Mouse (Mus musculus): ENCODE data around the gene 6030498E09Rik.

Gene 6030498E09Rik

DNA sequence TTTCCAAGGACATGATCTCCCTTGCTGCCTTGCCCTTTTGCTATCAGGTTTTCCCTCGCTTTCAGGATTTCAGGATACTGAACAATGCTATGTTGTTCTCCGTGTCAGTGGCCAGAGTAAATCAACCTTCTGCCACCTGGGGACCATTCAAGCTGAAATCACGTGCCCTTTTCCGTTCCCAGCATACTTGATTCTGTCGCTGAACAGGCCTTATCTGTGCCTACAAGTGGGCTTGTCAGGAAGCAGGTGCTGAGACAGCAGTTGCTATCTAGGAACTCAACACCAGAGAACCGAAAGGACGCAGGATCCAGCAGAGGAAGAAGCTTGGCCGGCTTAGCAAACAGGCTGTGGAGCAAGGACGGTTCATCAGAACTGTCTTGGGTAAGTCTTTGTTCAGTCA lies at the start of gene 6030498E09Rik:
6030498E09Rik (plus strand) TSS at position 194 of the 400 bp plus-strand sequence.
- no peak for DNase-seq (ENCODE audit: low spot score)

DNA sequence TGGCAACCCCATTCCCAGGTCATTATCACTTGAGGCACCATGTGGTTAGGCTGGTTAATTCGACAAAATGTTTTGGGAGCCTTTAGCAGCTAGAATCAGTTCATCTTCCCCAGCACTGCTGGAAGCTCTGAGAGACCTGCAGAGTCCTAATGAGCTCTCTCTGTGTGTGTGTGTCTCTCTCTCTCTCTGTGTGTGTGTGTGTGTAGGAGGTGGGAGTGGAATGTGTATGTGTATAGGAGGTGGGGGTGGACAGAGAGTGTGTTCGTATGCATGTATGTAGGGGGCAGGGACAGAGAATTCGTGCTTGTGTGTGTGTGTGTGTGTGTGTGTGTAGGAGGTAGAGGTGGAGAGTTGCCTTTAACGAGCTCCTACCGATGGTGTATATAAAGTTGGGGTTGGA lies 42.4 kb upstream of the 6030498E09Rik start:
- DNase-seq (ENCODE audit: low spot score) = no peak

DNA sequence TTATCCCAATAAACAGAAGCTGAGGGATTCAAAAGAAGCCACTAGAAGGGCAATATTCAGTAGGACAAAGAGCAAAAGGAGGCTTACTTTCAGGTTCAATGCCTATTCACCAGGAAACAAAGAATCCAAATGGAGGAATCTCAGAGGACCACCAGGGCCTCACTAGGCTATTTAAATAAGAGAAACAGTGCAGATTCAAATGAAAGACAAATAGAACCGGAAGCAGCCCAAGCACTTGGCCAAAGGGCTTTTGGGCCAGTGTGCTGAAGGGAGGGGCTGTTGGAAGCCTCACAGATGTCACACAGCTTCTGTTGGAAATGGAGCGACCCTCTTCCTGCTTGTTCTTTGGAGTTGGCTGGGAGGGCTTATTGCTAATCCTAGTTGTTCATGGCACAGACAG lies 41.8 kb upstream of the 6030498E09Rik start:
- no peak for DNase-seq (ENCODE audit: low spot score)

DNA sequence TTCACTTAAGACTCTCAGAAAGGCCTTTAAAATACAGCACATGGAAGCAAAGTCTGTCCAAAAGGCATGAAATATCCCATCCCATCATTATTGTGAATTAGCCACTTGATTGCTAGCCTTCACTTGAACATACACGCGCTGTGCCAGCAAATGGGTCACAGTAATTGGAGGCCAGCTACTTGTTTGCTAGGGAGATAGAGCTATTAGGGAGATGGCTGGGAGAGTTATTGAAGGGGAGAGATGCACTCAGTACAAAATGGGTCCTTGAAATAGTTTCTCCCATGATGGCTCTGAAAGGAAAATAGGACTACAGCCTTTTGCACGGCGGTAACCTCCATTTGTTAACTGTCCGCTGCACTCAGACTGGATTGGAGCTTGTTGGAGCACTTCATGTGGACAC lies 38.8 kb upstream of the 6030498E09Rik start:
- no peak for DNase-seq (ENCODE audit: low spot score)

DNA sequence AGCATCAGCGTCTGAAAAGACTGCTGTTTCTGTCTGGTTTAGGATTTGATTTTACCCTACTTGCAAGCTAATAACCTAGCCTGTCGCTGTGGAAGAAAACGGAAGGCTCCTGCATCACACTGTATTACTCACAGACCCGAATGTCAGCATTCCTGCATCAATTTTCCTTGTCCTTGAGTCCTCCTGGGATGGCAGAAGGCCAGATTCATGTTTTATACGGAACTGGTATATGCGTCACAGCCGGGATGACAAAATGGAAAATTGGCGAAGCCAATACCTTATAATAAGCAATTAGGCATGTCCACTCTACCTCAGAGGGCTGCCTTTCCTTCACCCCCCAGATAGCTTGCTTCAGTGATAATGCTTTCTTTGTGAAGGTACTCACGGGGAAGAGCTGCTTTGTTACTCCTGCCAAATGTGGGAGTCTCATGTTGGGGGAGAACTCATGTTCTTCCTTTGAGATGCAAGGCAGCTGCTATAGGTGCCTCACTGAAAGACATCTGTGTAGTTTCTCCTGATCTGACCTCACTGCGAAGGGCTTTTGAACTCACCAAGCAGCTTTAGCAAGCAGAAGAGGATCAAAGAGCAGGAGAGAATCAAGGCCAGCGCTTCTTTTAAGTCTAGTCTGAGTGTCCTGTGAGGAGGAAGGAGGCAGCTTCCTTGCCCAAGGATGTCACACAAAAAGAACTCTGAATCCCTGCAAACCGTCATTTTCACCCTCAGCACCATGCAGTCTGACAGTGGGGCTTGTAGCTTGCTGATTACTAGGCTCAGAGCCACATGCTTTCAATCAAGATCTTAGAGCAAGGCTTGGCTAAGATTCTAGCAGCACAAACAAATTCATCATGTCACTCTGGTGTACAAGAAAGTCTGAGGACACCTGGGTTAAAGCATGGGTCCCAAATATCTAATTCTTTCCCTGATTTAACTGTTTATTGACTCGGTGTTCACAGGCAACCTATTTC lies 37.3 kb upstream of the 6030498E09Rik start:
- no peak for DNase-seq (ENCODE audit: low spot score)

DNA sequence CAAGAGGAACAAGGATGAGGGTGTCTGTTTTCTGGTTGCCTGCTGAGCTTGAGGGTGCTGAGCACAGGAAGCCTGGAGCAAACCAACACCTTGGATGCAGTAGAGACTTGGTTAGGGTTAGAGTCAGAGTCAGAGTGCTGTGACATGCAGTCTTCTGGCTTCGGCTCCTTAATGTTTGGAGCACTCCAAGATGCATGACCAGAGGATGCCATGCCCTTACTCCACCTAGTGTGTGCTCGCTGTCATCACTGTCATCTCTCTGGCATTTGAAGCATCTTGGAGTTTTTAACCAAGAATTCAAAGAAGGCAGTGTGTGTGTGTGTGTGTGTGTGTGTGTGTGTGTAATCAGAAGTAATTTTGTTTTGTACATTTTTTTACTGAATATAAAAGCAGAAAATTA lies 1.0 kb upstream of the 6030498E09Rik start:
- no peak for DNase-seq (ENCODE audit: low spot score)

DNA sequence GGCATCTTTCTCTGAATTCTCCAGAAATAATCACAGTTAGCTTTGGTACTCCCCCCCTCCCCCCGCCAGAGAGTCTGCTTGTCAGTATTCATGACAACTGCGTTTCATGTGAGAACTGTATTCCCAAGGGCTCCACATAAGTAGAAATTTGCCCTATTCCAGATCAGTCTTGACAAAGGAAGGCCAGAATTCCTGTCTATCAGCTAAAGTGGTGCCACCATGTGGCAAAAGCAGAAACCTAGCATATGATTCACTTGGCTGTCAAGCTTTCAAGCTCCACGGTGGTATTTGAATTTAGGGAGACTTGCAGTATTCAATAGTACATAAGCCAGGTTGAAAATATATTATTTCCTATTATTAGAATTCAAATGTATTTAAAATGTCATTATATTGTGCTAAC lies 585 bp upstream of the 6030498E09Rik start:
- DNase-seq (ENCODE audit: low spot score) = peak; percentile 9

DNA sequence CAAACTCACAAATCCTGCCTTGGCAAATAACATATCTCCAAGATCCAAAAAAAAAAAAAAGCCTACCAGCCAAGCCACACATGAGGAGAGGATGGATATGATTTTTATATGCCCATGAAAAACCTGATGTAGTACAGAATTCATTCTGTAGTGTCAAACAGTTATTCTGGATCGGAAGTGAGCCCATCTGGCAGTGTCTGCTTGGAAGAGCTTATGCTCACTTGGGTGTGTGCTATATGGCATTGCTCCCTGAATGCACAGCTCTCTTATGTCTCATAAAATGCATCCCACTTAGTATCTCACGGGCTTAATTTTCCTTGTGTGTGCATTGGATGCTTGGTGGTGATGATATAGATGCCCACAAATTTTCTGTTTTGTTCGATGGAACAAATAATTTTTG lies 21.9 kb downstream of the 6030498E09Rik start:
- no peak for DNase-seq (ENCODE audit: low spot score)

DNA sequence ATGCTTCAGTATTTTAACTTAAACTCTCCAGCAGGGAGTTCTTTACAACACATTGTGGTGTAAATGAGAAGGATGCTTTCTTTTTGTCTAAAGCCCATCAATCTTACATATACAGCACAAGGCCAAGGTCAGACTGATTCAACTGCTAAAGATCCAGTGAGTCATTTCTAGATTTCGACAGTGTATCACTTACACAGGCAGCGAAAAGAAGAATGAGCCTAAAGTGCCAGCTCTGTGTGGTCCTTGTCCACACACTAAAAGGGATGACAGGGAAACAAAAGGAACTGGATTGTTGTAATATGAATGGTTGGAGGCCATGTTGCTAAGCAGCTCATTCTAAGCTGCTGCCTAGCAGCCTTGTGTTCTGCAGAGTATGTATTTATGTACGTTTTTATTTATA lies 41.5 kb downstream of the 6030498E09Rik start:
- DNase-seq (ENCODE audit: low spot score) = no peak

DNA sequence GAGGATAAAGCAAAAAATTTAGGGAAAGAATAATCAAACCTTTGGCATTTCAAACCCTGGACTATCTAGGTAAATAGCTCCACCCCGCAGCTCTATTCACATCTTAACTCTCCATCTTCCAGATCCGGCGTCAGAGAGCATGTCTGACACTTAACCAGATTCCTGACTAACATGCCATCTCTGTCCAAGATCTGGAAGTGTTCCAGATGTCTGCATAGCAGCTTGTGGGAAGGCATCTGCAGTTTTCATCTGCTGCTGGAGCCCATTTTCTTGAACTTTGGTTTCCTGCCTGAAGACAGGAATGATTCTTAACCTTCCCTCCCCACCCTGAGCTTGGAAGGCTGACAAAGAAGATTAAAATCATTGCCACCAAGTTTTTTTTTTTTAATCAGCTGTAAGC lies 44.4 kb downstream of the 6030498E09Rik start:
- DNase-seq (ENCODE audit: low spot score) = no peak

DNA sequence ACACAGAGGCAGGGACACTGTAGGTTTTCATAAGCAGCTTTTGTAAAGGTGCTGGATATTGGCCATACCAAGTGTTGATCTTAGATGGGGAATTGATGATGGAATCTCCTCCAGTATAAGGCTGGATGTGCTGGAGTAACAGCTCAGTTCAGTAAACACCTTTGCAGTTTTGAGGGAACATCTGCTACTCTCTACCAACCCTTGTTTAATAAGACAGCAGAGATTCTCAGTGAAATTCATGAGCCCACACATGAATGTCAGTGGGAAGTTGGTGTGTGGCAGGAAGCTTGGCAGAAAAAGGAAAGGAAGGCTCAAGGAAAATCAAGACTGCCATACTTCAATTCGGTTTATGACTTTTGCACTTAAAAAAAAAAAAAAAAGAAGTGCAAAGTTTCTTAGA lies 186.1 kb downstream of the 6030498E09Rik start:
- DNase-seq (ENCODE audit: low spot score) = no peak

DNA sequence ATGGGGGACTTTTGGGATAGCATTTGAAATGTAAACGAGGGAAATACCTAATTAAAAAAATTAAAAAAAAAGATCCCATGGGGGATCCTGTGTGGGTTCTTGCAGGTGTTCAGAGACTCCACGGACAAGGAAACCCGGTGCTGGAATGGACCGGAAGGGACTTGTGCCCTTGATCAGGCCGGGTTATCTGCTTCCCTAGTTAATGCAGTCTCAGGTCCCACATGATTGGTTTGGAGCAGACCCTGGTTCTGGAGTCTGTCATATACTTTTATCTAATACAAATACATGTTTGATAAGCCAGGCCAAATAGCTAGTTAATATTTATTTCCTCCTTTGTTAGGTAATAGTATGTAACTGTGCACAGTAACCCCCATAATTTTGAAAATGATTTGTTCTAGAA lies 223.8 kb downstream of the 6030498E09Rik start:
- no peak for DNase-seq (ENCODE audit: low spot score)

Measured in layer of hippocampus, adult 9-10 months (tissue).